Mouse (Mus musculus) CD4-positive naive resting alpha-beta T cell, adult 57 days (primary cell): Measurements from ENCODE around the gene Arpc3. TPM values are rescaled to one million over a fixed set of nuclear protein-coding genes. Genes with fewer than 3 reads are reported as not detected.

Experiments
- total RNA-seq: library from RNA; stranded (reverse); gene quantifications from one replicate; pipeline ENCODE4 v1.2.4, GENCODE M21; 2023

The Arpc3 gene
- total RNA-seq = 234 TPM

GRCm38 (mm10) chr5:122391786-122392180, at the start of gene Arpc3:
Gene Arpc3 (plus strand): TSS chr5:122391878.

GRCm38 (mm10) chr5:122353807-122354491, 37.7 kb upstream of the Arpc3 start, which contains the start of the genes Rad9b and Vps29:
Gene Rad9b (minus strand): TSS chr5:122354233.
Gene Vps29 (plus strand): TSS chr5:122354369.

GRCm38 (mm10) chr5:122371591-122372191, 20.0 kb upstream of the Arpc3 start, which contains the start of gene Gpn3:
Gene Gpn3 (plus strand): TSS chr5:122371876.

GRCm38 (mm10) chr5:122372192-122372769, 19.4 kb upstream of the Arpc3 start, which contains the start of gene Fam216a:
Gene Fam216a (minus strand): TSS chr5:122372364.

GRCm38 (mm10) chr5:122421271-122422068, 29.8 kb downstream of the Arpc3 start, which contains the start of gene Anapc7:
Gene Anapc7 (plus strand): TSS chr5:122421693.

Other genes starting within 250 kb of the Arpc3 start
- gene Ppp1cc, start 233.6 kb upstream of the Arpc3 start, total RNA-seq = 278 TPM
- gene Hvcn1, start 185.1 kb upstream of the Arpc3 start, total RNA-seq = 82.9 TPM
- 3.2 TPM for gene Tctn1, start 127.4 kb upstream of the Arpc3 start, total RNA-seq
- 36.9 TPM for gene Pptc7, start 107.5 kb upstream of the Arpc3 start, total RNA-seq
- 6.9 TPM for gene Rad9b, start 37.6 kb upstream of the Arpc3 start, total RNA-seq
- gene Vps29, start 37.5 kb upstream of the Arpc3 start, total RNA-seq = 50.5 TPM
- 65.4 TPM for gene Gpn3, start 20.0 kb upstream of the Arpc3 start, total RNA-seq
- 9.8 TPM for gene Fam216a, start 19.5 kb upstream of the Arpc3 start, total RNA-seq
- gene Anapc7, start 29.8 kb downstream of the Arpc3 start, total RNA-seq = 45.8 TPM
- gene Atp2a2, start 110.3 kb downstream of the Arpc3 start, total RNA-seq = 74.9 TPM
- 7.5 TPM for gene Ift81, start 222.6 kb downstream of the Arpc3 start, total RNA-seq